Mouse (Mus musculus): Measurements from ENCODE around the gene Erc2. TPM values are rescaled to one million over a fixed set of nuclear protein-coding genes. Genes with fewer than 3 reads are reported as not detected.

The Erc2 gene
- polyA plus RNA-seq, 1 experiment from 2014 or later = 13.7 TPM

GRCm38 (mm10) chr14:27721759-27722158, 99.5 kb downstream of the Erc2 start:
- Histone ChIP-seq H3K27ac (no peak overlapping the region), H3K27me3 (no peaks in the 10 kb centered on the region), H3K4me2 (no peak overlapping the region), H3K4me3 (no peak overlapping the region), H3K36me3 (no peaks in the 10 kb centered on the region), H3K9me3 (no peaks in the 10 kb centered on the region), H3K9ac (no peak overlapping the region), H3K4me1 (no peaks in the 10 kb centered on the region)
- ATAC-seq (ENCODE audit: insufficient number of reproducible peaks, insufficient read depth, low FRiP score, low TSS enrichment, low read depth) = no peak
- 75% methylated on average over 3 of the region's 3 CpGs for WGBS

GRCm38 (mm10) chr14:27727541-27727940, 105.3 kb downstream of the Erc2 start:
- H3K9ac ChIP-seq = no peak overlapping the region
- ATAC-seq (ENCODE audit: insufficient number of reproducible peaks, insufficient read depth, low FRiP score, low TSS enrichment, low read depth) = no peak
- no peaks in the 10 kb centered on the region for H3K27me3 ChIP-seq
- H3K4me2 ChIP-seq = no peak overlapping the region
- WGBS = 84% methylated on average over 8 of the region's 8 CpGs
- no peak overlapping the region for H3K4me3 ChIP-seq
- H3K27ac ChIP-seq = no peak overlapping the region
- no peaks in the 10 kb centered on the region for H3K9me3 ChIP-seq
- no peaks in the 10 kb centered on the region for H3K36me3 ChIP-seq
- H3K4me1 ChIP-seq = no peaks in the 10 kb centered on the region

GRCm38 (mm10) chr14:27731086-27731485, 108.9 kb downstream of the Erc2 start:
- no peak overlapping the region for H3K4me2 ChIP-seq
- 49% methylated on average over 4 of the region's 4 CpGs for WGBS
- H3K9me3 ChIP-seq = no peaks in the 10 kb centered on the region
- no peaks in the 10 kb centered on the region for H3K36me3 ChIP-seq
- H3K9ac ChIP-seq = no peak overlapping the region
- H3K27me3 ChIP-seq = no peaks in the 10 kb centered on the region
- ATAC-seq (ENCODE audit: insufficient number of reproducible peaks, insufficient read depth, low FRiP score, low TSS enrichment, low read depth) = no peak
- no peak overlapping the region for H3K4me3 ChIP-seq
- no peaks in the 10 kb centered on the region for H3K4me1 ChIP-seq
- no peak overlapping the region for H3K27ac ChIP-seq

DNA sequence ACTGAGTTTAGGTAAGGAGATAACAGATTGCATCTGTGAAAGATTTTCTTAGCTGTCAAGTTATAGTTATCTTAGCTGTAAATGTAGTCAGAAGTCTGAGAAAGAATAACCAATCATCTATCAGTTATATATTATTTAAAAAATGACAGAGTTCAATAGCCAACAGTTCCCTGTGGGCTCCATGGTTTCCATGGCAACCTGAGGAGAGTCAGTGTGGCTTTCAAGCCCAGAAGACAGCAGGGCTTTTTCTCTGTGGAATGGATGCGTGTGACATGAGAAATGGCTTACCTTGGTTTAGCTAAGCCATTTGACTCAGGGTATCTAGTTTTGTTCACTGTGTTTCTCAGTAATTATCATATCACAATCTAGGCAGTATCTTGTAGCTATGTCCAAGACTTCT, 117.2 kb downstream of the Erc2 start:
- ATAC-seq (ENCODE audit: insufficient number of reproducible peaks, insufficient read depth, low FRiP score, low TSS enrichment, low read depth) = no peak
- Histone ChIP-seq H3K9ac (no peak overlapping the region), H3K27me3 (no peaks in the 10 kb centered on the region), H3K9me3 (no peaks in the 10 kb centered on the region), H3K36me3 (no peaks in the 10 kb centered on the region), H3K27ac (no peak overlapping the region), H3K4me3 (no peak overlapping the region), H3K4me2 (no peak overlapping the region), H3K4me1 (no peaks in the 10 kb centered on the region)
- 60% methylated on average over 1 of the region's 1 CpGs for WGBS

DNA sequence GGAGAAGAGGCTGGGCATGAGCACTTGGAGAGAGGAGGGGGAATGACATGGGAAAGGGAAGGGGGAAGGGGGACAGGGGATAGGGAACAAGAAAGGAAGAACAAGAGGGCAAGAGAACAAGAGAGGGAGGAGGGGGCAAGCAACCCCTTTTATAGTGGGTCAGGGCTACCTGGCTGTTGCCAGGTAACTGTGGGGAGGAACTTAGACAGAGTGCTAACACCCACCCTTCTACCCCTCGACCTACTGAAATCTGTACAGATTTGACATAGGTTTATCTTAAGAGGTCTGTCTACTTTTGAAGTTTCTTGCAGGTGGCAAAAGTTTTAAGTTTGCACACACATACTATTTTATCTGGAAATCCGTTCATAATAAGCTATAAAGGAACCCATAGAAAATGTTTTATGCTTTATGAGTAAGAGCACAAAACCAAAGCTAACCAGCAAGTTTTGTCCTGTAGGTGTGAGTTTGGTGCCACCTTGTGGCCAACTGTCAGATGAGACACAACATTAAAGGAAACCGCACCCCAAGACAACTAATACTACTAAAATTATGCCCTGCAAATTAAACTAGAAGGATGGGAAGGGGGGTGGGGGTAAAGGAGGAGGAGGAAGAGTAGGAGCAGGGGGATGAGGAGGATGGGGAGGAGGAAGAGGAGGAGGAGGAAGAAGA, 119.2 kb downstream of the Erc2 start:
- no peak for ATAC-seq (ENCODE audit: insufficient number of reproducible peaks, insufficient read depth, low FRiP score, low TSS enrichment, low read depth)
- WGBS = 26% methylated on average over 3 of the region's 3 CpGs
- H3K9me3 ChIP-seq = no peaks in the 10 kb centered on the region
- no peak overlapping the region for H3K4me3 ChIP-seq
- no peaks in the 10 kb centered on the region for H3K27me3 ChIP-seq
- no peaks in the 10 kb centered on the region for H3K4me1 ChIP-seq
- H3K4me2 ChIP-seq = no peak overlapping the region
- H3K36me3 ChIP-seq = no peaks in the 10 kb centered on the region
- no peak overlapping the region for H3K27ac ChIP-seq
- H3K9ac ChIP-seq = no peak overlapping the region

- H3K27me3 ChIP-seq = no peaks in the 10 kb centered on the region
- no peak overlapping the region for H3K4me3 ChIP-seq
- 74% methylated on average over 1 of the region's 1 CpGs for WGBS
- H3K27ac ChIP-seq = no peak overlapping the region
- no peak overlapping the region for H3K9ac ChIP-seq
- no peaks in the 10 kb centered on the region for H3K9me3 ChIP-seq
- no peak overlapping the region for H3K4me2 ChIP-seq
- H3K36me3 ChIP-seq = no peaks in the 10 kb centered on the region
- ATAC-seq (ENCODE audit: insufficient number of reproducible peaks, insufficient read depth, low FRiP score, low TSS enrichment, low read depth) = no peak
- 0 out of 2 replicates have a peak, but pooled peaks cover 3% of the 10 kb centered on the region for H3K4me1 ChIP-seq
These were observed 132.1 kb downstream of the Erc2 start for GRCm38 (mm10) chr14:27754340-27754739.

GRCm38 (mm10) chr14:27756901-27757300, 134.7 kb downstream of the Erc2 start:
- Histone ChIP-seq H3K4me1 (peaks cover 9% of the 10 kb centered on the region; the same call in 1 of the 2 replicates), H3K36me3 (no peaks in the 10 kb centered on the region), H3K9me3 (no peaks in the 10 kb centered on the region), H3K9ac (no peak overlapping the region), H3K27me3 (no peaks in the 10 kb centered on the region), H3K4me3 (no peak overlapping the region), H3K27ac (no peak overlapping the region), H3K4me2 (no peak overlapping the region)
- ATAC-seq (ENCODE audit: insufficient number of reproducible peaks, insufficient read depth, low FRiP score, low TSS enrichment, low read depth) = no peak
- 85% methylated on average over 5 of the region's 5 CpGs for WGBS

DNA sequence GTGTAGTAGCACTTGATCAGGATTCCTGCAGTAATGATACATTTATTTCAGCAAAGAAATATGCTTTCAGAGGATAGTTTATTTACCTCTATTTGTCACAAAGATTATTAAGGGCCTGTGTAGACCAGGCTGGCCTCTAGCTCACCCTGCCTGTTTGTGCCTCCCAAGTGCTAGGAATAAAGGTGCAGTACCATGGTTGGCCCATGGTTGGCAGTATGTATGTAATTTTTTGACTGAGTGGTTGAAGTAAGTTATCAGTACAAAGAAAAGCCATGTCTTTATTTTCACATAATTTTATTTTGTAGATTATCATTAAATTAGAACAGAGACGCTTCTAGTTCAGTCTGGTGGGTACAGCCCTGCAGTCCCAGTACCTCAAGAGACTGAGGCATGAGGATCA, 136.0 kb downstream of the Erc2 start:
- no peak for ATAC-seq (ENCODE audit: insufficient number of reproducible peaks, insufficient read depth, low FRiP score, low TSS enrichment, low read depth)
- no peak overlapping the region for H3K27ac ChIP-seq

DNA sequence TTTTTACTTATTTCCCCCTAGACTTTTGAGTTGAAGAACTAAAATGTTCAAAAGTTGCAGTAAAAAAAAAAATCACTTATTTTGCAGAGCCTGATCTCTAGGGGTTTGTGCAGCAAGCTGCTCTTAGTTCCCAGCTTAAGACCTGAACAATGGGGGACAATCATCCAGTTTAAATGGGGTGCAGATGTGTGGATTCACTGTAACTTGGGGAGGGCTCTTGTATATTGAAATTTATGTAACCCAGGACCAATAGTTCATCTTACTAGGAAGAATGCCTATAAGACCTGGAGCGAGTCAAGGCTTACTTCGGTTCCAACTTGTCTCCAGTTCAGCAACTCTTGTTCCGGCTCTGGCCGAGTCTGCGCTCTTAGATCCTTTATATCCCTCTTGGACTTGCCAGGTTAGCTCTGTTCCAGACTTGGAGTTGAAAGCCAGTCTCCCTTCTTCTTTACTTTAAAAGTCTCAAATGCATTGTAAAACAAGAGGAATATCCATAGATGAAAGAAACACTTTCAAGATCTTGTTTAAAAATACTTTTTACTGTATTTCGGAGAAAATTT, 136.9 kb downstream of the Erc2 start:
- Histone ChIP-seq H3K27ac (no peak overlapping the region), H3K4me1 (peaks cover 9% of the 10 kb centered on the region; the same call in 1 of the 2 replicates), H3K36me3 (no peaks in the 10 kb centered on the region), H3K9ac (no peak overlapping the region), H3K9me3 (no peaks in the 10 kb centered on the region), H3K4me3 (no peak overlapping the region), H3K27me3 (no peaks in the 10 kb centered on the region), H3K4me2 (no peak overlapping the region)
- WGBS = 80% methylated on average over 6 of the region's 6 CpGs
- ATAC-seq (ENCODE audit: insufficient number of reproducible peaks, insufficient read depth, low FRiP score, low TSS enrichment, low read depth) = no peak

More for the DNA sequence above, 136.0 kb downstream of the Erc2 start:
- no peak overlapping the region for H3K9ac ChIP-seq
- no peak overlapping the region for H3K4me2 ChIP-seq
- 64% methylated on average over 1 of the region's 1 CpGs for WGBS
- H3K4me3 ChIP-seq = no peak overlapping the region
- H3K9me3 ChIP-seq = no peaks in the 10 kb centered on the region
- peaks cover 9% of the 10 kb centered on the region; the same call in 1 of the 2 replicates for H3K4me1 ChIP-seq
- H3K36me3 ChIP-seq = no peaks in the 10 kb centered on the region
- H3K27me3 ChIP-seq = no peaks in the 10 kb centered on the region

GRCm38 (mm10) chr14:27759982-27760381, 137.8 kb downstream of the Erc2 start:
- no peak overlapping the region for H3K4me3 ChIP-seq
- WGBS = 46% methylated on average over 9 of the region's 9 CpGs
- ATAC-seq (ENCODE audit: insufficient number of reproducible peaks, insufficient read depth, low FRiP score, low TSS enrichment, low read depth) = no peak
- peaks cover 9% of the 10 kb centered on the region; the same call in 1 of the 2 replicates for H3K4me1 ChIP-seq
- no peaks in the 10 kb centered on the region for H3K27me3 ChIP-seq
- no peak overlapping the region; the same call in 1 of the 2 replicates for H3K27ac ChIP-seq
- H3K4me2 ChIP-seq = no peak overlapping the region
- H3K36me3 ChIP-seq = no peaks in the 10 kb centered on the region
- H3K9ac ChIP-seq = no peak overlapping the region
- no peaks in the 10 kb centered on the region for H3K9me3 ChIP-seq

DNA sequence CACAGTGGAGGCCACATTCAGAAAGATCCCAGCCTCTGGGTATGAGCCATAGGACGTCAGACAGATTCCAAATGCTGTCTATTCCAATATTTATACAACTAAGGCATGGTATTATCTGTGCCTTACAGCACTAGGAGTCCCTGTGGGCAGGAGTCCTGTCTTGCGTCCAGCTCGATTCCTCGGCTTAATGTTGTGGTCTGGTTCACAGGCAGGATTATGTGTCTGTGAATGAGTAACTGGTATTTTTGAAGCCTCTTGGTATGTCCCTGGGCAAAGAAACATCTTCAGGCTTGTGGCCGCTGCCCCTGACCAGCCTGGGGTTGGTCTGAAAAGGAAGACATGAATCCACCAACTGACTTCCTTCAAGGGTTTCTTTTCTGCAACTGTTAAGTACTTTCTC, 153.1 kb downstream of the Erc2 start:
- Histone ChIP-seq H3K9me3 (no peaks in the 10 kb centered on the region), H3K4me2 (no peak overlapping the region), H3K27me3 (no peaks in the 10 kb centered on the region), H3K36me3 (no peaks in the 10 kb centered on the region), H3K9ac (no peak overlapping the region), H3K4me1 (no peaks in the 10 kb centered on the region; the same call in 1 of the 2 replicates), H3K4me3 (no peak overlapping the region), H3K27ac (no peak overlapping the region)
- ATAC-seq (ENCODE audit: insufficient number of reproducible peaks, insufficient read depth, low FRiP score, low TSS enrichment, low read depth) = no peak
- WGBS = 58% methylated on average over 5 of the region's 5 CpGs

- Histone ChIP-seq H3K4me1 (peaks cover 4% of the 10 kb centered on the region; the same call in 1 of the 2 replicates), H3K9ac (no peak overlapping the region), H3K4me2 (no peak overlapping the region), H3K27me3 (no peaks in the 10 kb centered on the region), H3K4me3 (no peak overlapping the region), H3K27ac (no peak overlapping the region), H3K36me3 (no peaks in the 10 kb centered on the region), H3K9me3 (no peaks in the 10 kb centered on the region)
- ATAC-seq (ENCODE audit: insufficient number of reproducible peaks, insufficient read depth, low FRiP score, low TSS enrichment, low read depth) = no peak
- 87% methylated on average over 8 of the region's 8 CpGs for WGBS
These were observed 156.3 kb downstream of the Erc2 start for GRCm38 (mm10) chr14:27778503-27778902.

Data from embryonic facial prominence, embryonic 13.5 days (tissue).